Mouse (Mus musculus) adrenal gland, adult 2 months (tissue): ENCODE results near the gene Scgb1b29. TPM values are rescaled to one million over a fixed set of nuclear protein-coding genes. Genes with fewer than 3 reads are reported as not detected.
"Not testable (repeated sequence)": the region's sequence is repeated elsewhere in the genome, so short reads cannot be mapped to it uniquely, and the experiment has no call there.

Experiments used
- DNase-seq: peaks from one replicate; pipeline ENCODE4 v3.0.0; 2021
- long read RNA-seq: library from polyadenylated mRNA; stranded (forward); transcript quantifications from one replicate; pipeline ENCODE4 v2.0.0, GENCODE M21; 2021
- polyA plus RNA-seq: library from polyadenylated mRNA; depleted of rRNA; stranded (reverse); fragments of >200 nt; gene quantifications from 2 replicates; pipeline ENCODE4 v1.2.3, GENCODE M21; 2012; rRNA removed
- total RNA-seq, 2 experiments: library from RNA; stranded (reverse); gene quantifications; 2 replicates each; pipeline ENCODE4 v1.2.3; 2021

Gene Scgb1b29
- not detected for total RNA-seq
- not detected in 2 replicates for polyA plus RNA-seq
- long read RNA-seq = 0 reads

GRCm38 (mm10) chr7:32441241-32441640 lies at the start of gene Scgb1b29:
Gene Scgb1b29, plus strand, starts transcription at chr7:32441541.
- DNase-seq = not testable (repeated sequence)

- DNase-seq = not testable (repeated sequence)
Measured at GRCm38 (mm10) chr7:32428636-32429035, 12.7 kb upstream of the Scgb1b29 start.

Other genes with a start within 250 kb of the Scgb1b29 start
- gene Scgb2b11, start 230.4 kb upstream of the Scgb1b29 start, total RNA-seq = not detected
- gene Scgb2b11, start 230.4 kb upstream of the Scgb1b29 start, polyA plus RNA-seq = not detected in 2 replicates
- gene Scgb1b11, start 218.7 kb upstream of the Scgb1b29 start, total RNA-seq = not detected
- not detected in 2 replicates for gene Scgb1b11, start 218.7 kb upstream of the Scgb1b29 start, polyA plus RNA-seq
- gene Scgb2b12, start 114.3 kb upstream of the Scgb1b29 start, total RNA-seq = not detected
- gene Scgb2b12, start 114.3 kb upstream of the Scgb1b29 start, polyA plus RNA-seq = not detected in 2 replicates
- gene Scgb1b12, start 107.4 kb upstream of the Scgb1b29 start, total RNA-seq = not detected
- gene Scgb1b12, start 107.4 kb upstream of the Scgb1b29 start, polyA plus RNA-seq = not detected in 2 replicates